Mouse (Mus musculus): ENCODE results near the gene Dnajc22.

GRCm38 (mm10) chr15:99097840-99098492 lies 5.0 kb downstream of the Dnajc22 start:
- TF ChIP-seq CTCF (IDR thresholded peaks at IDR 0.05; ENCODE audit: low read depth): no peak
- no peak for TF ChIP-seq EP300 (optimal IDR thresholded peaks at IDR 0.05)

Data from stomach, postnatal 0 days (tissue).